Mouse (Mus musculus) layer of hippocampus, adult 8-10 months (tissue): ENCODE data around the gene Jhy. TPM values are rescaled to one million over a fixed set of nuclear protein-coding genes. Genes with fewer than 3 reads are reported as not detected.

Experiments used
- DNase-seq, 2 experiments: peaks; one replicate each; pipeline ENCODE4 v3.0.0; 2022; ENCODE audit warnings: low spot score in 2 of 2
- total RNA-seq, 4 experiments: library from RNA; stranded (reverse); gene quantifications; 2 replicates each; pipeline ENCODE4 v1.2.4; 2022

Gene Jhy
- total RNA-seq, 4 experiments from 2014 or later, result 0.27 to 0.60 (median 0.41) TPM

DNA sequence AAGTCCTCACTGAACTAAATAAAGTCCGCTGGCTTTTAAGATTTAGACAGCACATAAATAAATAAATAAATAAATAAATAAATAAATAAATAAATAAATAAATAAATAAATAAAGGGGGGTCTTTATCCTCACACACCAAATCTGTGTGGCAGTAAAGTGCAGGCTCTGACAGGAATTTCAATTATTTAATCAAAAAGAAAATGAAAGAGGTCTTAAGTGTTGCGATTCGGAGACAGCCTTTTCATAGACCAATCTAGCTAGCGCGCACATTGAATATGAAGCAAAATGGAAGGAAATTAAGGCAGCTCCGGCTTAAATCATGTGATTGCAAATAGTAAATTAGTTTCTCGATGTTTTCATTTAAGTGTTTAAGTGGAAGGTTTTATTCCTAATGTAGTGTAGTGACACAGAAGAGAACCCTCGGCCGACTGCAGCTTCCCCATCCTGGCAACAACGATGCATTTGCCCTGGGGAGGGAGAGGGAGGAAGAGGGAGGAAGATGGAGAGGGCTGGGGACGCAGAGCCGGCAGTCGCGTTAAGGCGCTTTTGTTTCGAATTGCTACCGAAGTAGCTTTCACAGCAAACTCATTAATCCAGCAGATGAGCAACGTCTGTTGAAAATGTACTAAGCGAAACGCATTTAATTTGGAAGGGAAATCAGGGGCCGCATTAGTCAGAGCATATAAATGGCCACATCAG lies 105.3 kb downstream of the Jhy start:
- DNase-seq, result peak in 1 of 2 experiments; percentile 17

DNA sequence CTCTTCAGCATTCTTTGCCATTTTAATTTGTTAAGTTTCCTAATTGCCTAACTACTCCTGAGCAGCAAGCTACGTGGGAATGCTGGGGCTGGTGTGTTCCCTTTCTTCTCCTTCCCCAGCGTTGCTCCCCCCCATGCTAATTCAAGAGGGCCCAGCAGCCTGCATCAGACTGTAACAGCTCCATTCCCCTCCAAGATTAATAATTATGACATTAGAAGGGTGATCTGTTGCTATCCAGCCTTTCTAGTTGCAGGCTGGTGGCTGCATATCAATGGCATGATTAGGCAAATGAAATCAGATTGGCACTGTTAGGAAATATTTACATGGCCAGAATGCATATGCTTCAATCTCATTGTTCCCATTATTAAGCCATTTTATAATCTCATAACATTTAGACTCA lies 112.4 kb downstream of the Jhy start:
- no peak for DNase-seq

Other genes starting within 250 kb of the Jhy start
- 1,000 to 10,000 TPM; 1,628 to 2,341 (median 2,100) TPM for gene Hspa8, start 163.1 kb downstream of the Jhy start, total RNA-seq
- gene Bsx, start 90.0 kb downstream of the Jhy start, total RNA-seq, result not detected
- gene Crtam, start 40.5 kb upstream of the Jhy start, total RNA-seq, result not detected
- gene Ubash3b, start 197.6 kb upstream of the Jhy start, total RNA-seq, result 10 to 100 TPM; 26.1 to 30.8 (median 29.7) TPM